Mouse (Mus musculus) liver, postnatal 0 days (tissue): ENCODE results near the gene Fbln1. TPM values are rescaled to one million over a fixed set of nuclear protein-coding genes. Genes with fewer than 3 reads are reported as not detected.

Experiments used
- ATAC-seq: fragments of 200-750 bp; cut with Nextera tagmentation; 2 replicates; pipeline ENCODE4 v1.8.0; 2017; ENCODE audit warnings: mild to moderate bottlenecking, moderate library complexity
- DNase-seq: peaks from one replicate; pipeline ENCODE4 v3.0.0-alpha.2; 2016
- H3K27ac ChIP-seq: fragments of 300-500 bp; sonication (generic); 2 replicates; pipeline ENCODE4 v1.5.1; 2014; ENCODE audit warnings: antibody characterized with exemption, moderate library complexity, mild to moderate bottlenecking, low read depth
- H3K27me3 ChIP-seq: fragments of 300-500 bp; sonication (generic); 2 replicates; pipeline ENCODE4 v1.6.1; 2014; ENCODE audit warnings: low read length, control low read depth, mixed read lengths; ENCODE audit not compliant: insufficient read depth
- H3K36me3 ChIP-seq: fragments of 300-500 bp; sonication (generic); replicated peaks from 2 replicates; pipeline ENCODE4 v1.6.1; 2014; ENCODE audit warnings: mild to moderate bottlenecking, control low read depth, low read length, moderate library complexity, mixed read lengths; ENCODE audit not compliant: insufficient read depth
- H3K4me1 ChIP-seq: fragments of 300-500 bp; sonication (generic); 2 replicates; pipeline ENCODE4 v1.6.1; 2014; ENCODE audit warnings: antibody characterized with exemption, mild to moderate bottlenecking, control low read depth; ENCODE audit not compliant: insufficient read depth
- H3K4me2 ChIP-seq: fragments of 300-500 bp; sonication (generic); 2 replicates; pipeline ENCODE4 v1.6.1; 2014; ENCODE audit warnings: low read depth, mild to moderate bottlenecking, low read length, moderate library complexity, mixed read lengths
- H3K4me3 ChIP-seq: fragments of 300-500 bp; sonication (generic); 2 replicates; pipeline ENCODE4 v1.5.1; 2014; ENCODE audit warnings: low read depth, low read length
- H3K9ac ChIP-seq: fragments of 300-500 bp; sonication (generic); replicated peaks from 2 replicates; pipeline ENCODE4 v1.6.1; 2014; ENCODE audit warnings: mild to moderate bottlenecking, moderate library complexity
- H3K9me3 ChIP-seq: fragments of 300-500 bp; sonication (generic); 2 replicates; pipeline ENCODE4 v1.6.1; 2016; ENCODE audit warnings: mild to moderate bottlenecking, control low read depth, low read length, mixed read lengths
- CTCF ChIP-seq: sonication (generic); IDR thresholded peaks from 2 replicates; pipeline ENCODE4 v1.5.1; 2016; ENCODE audit warnings: antibody characterized with exemption, low read depth
- EP300 ChIP-seq: IDR thresholded peaks from 2 replicates; pipeline ENCODE4 v1.6.1; 2016; ENCODE audit warnings: antibody characterized with exemption, low read depth, mild to moderate bottlenecking
- WGBS: fragments of 180-500 bp; shearing (Covaris S2); extraction: QIAGEN DNeasy Blood & Tissue Kit; methylation state at CpG from one replicate; pipeline ENCODE4 v1.1.7; 2014; ENCODE audit not compliant: insufficient replicate concordance; 5-methylcytosine and 5-hydroxymethylcytosine counted together
- polyA plus RNA-seq: library from polyadenylated mRNA; unstranded; fragments of >200 nt; fragmentation: Nextera tagmentation; extraction: Ambion mirVana; gene quantifications from 2 replicates; pipeline ENCODE4 v1.2.1, GENCODE M21; 2015

The Fbln1 gene
- polyA plus RNA-seq, 1 experiment from 2014 or later = 2.8 TPM

GRCm38 (mm10) chr15:85221115-85221854 is 15.5 kb downstream of the Fbln1 start:
- WGBS = 52% methylated on average over 12 of the region's 12 CpGs
- no peak for ATAC-seq
- no peak overlapping the region for H3K4me3 ChIP-seq
- peak; percentile 35 for DNase-seq
- no peaks in the 10 kb centered on the region for H3K9me3 ChIP-seq
- no peak overlapping the region for H3K9ac ChIP-seq
- H3K4me2 ChIP-seq = no peak overlapping the region
- H3K36me3 ChIP-seq = no peaks in the 10 kb centered on the region
- no peaks in the 10 kb centered on the region for H3K27me3 ChIP-seq
- TF ChIP-seq CTCF = no peak
- TF ChIP-seq EP300 = no peak
- no peaks in the 10 kb centered on the region for H3K4me1 ChIP-seq
- H3K27ac ChIP-seq = no peak overlapping the region

DNA sequence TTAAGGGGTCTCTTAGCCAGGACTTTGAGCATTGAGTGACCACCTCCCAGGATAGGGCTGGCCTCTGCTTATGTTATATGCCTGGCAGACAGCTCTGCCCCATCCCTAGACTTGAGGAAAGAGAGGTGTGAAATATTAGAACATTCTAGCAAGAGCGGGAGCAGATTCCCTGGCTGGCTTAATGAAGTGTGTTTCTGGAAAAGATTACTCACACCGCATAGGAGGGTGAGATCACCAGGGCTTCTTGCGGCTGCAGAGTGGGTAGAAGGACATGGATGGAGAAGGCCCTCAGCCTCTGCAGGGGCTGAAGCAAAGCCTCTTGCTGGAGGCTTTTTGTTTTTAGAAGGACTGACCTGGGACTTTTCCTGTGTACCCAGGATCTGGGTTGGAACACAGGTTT is 19.9 kb downstream of the Fbln1 start:
- no peak overlapping the region for H3K4me3 ChIP-seq
- no peak for ATAC-seq
- H3K36me3 ChIP-seq = no peaks in the 10 kb centered on the region
- DNase-seq = no peak
- no peak overlapping the region for H3K4me2 ChIP-seq
- WGBS = 83% methylated on average over 3 of the region's 3 CpGs
- H3K4me1 ChIP-seq = no peaks in the 10 kb centered on the region
- H3K27me3 ChIP-seq = no peaks in the 10 kb centered on the region
- no peak for TF ChIP-seq CTCF
- no peaks in the 10 kb centered on the region for H3K9me3 ChIP-seq
- H3K9ac ChIP-seq = no peak overlapping the region
- no peak overlapping the region for H3K27ac ChIP-seq

GRCm38 (mm10) chr15:85226841-85227240 is 21.1 kb downstream of the Fbln1 start:
- no peaks in the 10 kb centered on the region for H3K9me3 ChIP-seq
- ATAC-seq (no peak), DNase-seq (no peak)
- 76% methylated on average over 7 of the region's 7 CpGs for WGBS
- H3K27me3 ChIP-seq = no peaks in the 10 kb centered on the region
- no peaks in the 10 kb centered on the region for H3K36me3 ChIP-seq
- H3K9ac ChIP-seq = no peak overlapping the region
- H3K27ac ChIP-seq = no peak overlapping the region
- no peak overlapping the region for H3K4me3 ChIP-seq
- H3K4me2 ChIP-seq = no peak overlapping the region
- no peaks in the 10 kb centered on the region for H3K4me1 ChIP-seq
- TF ChIP-seq EP300 = no peak
- no peak for TF ChIP-seq CTCF

GRCm38 (mm10) chr15:85228568-85228967 is 22.8 kb downstream of the Fbln1 start:
- Histone ChIP-seq H3K9me3 (no peaks in the 10 kb centered on the region), H3K36me3 (no peaks in the 10 kb centered on the region), H3K4me1 (peaks cover 5% of the 10 kb centered on the region), H3K4me2 (no peak overlapping the region), H3K9ac (no peak overlapping the region), H3K4me3 (no peak overlapping the region), H3K27me3 (no peaks in the 10 kb centered on the region), H3K27ac (no peak overlapping the region)
- DNase-seq (no peak), ATAC-seq (no peak)
- 56% methylated on average over 3 of the region's 3 CpGs for WGBS
- TF ChIP-seq EP300 (no peak), CTCF (no peak)

DNA sequence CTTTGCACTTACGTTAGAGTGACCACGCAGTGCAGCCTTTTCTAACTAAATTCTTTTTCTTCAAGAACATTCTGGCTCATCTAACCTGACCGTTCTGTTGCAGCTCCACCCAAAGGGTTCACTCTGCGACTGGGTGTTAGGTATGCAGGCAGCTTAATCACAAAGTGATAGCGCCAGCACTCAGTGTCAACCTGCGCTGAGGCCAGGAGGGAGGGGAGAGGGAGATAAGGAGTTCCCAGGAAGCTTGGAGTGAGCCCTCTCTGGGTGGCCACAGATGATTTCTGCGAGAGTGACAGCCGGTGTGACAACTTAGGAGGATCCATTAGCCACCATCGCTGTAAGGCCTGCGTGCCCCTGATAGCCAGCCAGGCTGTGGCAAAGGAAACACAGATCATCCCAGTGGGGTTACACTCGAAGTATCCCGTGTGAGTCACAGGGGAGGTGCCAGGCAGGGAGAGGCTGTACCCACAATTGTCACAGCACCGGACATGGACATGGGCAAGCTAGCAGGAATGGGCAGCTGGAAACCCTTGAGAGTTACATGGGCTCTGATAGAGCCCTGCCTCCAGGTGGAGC is 24.3 kb downstream of the Fbln1 start:
- 50% methylated on average over 13 of the region's 13 CpGs for WGBS
- peaks cover 6% of the 10 kb centered on the region for H3K4me1 ChIP-seq
- no peak overlapping the region for H3K4me2 ChIP-seq
- TF ChIP-seq EP300 = no peak
- TF ChIP-seq CTCF = no peak
- ATAC-seq (no peak), DNase-seq (no peak)
- no peak overlapping the region for H3K4me3 ChIP-seq
- no peaks in the 10 kb centered on the region for H3K27me3 ChIP-seq
- H3K9me3 ChIP-seq = no peaks in the 10 kb centered on the region
- no peak overlapping the region for H3K27ac ChIP-seq
- H3K9ac ChIP-seq = no peak overlapping the region
- no peaks in the 10 kb centered on the region for H3K36me3 ChIP-seq

DNA sequence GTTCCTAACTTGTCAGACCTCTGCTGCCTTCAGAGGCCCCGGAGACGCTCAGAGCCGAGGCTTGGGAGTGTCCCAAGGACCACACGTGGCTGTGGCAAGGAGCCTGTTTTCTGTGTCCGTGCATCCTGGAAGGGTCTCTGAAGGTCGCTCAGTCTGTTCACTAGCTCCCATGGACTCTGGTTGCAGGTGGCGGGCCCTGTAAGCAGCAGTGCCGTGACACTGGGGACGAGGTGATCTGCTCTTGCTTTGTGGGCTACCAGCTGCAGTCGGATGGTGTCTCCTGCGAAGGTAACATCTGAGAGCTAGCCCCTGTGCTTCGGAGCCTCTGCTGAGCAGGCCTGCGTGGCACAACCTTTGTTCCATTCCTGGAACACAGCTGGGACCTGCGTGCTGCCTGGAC is 24.9 kb downstream of the Fbln1 start:
- no peak overlapping the region for H3K4me2 ChIP-seq
- no peak for ATAC-seq
- no peak overlapping the region for H3K9ac ChIP-seq
- H3K27me3 ChIP-seq = no peaks in the 10 kb centered on the region
- no peak overlapping the region for H3K27ac ChIP-seq
- TF ChIP-seq EP300 = no peak
- no peak for TF ChIP-seq CTCF
- no peaks in the 10 kb centered on the region for H3K36me3 ChIP-seq
- H3K4me1 ChIP-seq = peaks cover 6% of the 10 kb centered on the region
- no peak overlapping the region for H3K4me3 ChIP-seq
- WGBS = 81% methylated on average over 14 of the region's 14 CpGs
- no peak for DNase-seq
- H3K9me3 ChIP-seq = no peaks in the 10 kb centered on the region
